Comparison of ENCODE assay signal across 27 mouse cellular contexts in the genomic region with DNA sequence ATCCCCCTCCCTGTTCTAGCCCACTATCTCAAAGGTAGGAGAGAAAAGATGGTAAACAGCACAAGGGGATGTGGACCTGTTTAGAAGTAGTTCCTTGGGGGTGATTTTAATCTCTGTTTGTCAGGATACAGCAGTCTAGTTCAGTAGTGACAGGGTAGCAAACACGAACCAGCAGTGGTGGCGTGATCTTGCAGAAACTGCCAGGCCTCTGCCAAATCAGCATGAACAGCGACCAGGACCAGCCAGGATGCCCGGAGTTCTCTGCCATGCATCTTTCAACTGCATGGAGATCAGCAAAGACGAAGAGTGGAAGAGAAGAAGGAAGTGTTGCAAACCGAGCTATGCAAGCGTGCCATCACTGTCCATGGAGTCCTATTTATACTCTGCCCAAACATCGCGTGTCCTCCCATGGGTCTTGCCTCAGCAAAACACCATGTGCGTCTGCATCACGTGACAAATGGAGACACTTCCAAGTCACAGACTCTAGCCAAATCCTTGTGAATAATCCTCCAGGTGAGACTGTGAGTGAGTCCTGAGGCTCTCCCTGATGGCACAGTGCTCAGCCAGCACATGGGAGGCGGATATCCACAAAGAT.
A peak's percentile ranks its signal among the peaks of the same experiment; 100 is the strongest.
DNase-seq lines count a peak whose midpoint lies in the region; ATAC-seq and TF ChIP-seq lines count a peak whose summit lies in the region.
"Had no signal": no experiment of that assay in that cellular context is flagged by ENCODE, and none has a peak within 500 bp of the region (broad histone marks: within the 10 kb centered on the region; RNA-seq: fewer than 3 reads in every experiment).

No protein-coding gene starts in this region.

- no peaks in the 10 kb centered on the region for H3K27me3 ChIP-seq in C2C12 (ENCODE audit: control insufficient read depth, insufficient read depth, insufficient read length)
- H3K27me3 ChIP-seq in liver, embryonic 11.5 days (replicated peaks; ENCODE audit: control insufficient read depth, insufficient read depth, low read length), result no peaks in the 10 kb centered on the region
- H3K27me3 ChIP-seq: heart, embryonic 15.5 days; limb, embryonic 13.5 days; liver, embryonic 13.5 days; midbrain, embryonic 15.5 days; neural tube, embryonic 13.5 days; Patski had no signal

- H3K27ac ChIP-seq in liver, embryonic 11.5 days (ENCODE audit: low read depth, low read length), result no peak overlapping the region
- H3K27ac ChIP-seq: embryonic facial prominence, embryonic 10.5 days; heart, embryonic 15.5 days; hindbrain, embryonic 14.5 days; kidney, postnatal 0 days; limb, embryonic 13.5 days; liver, embryonic 13.5 days; midbrain, embryonic 15.5 days; neural tube, embryonic 13.5 days had no signal

- no peaks in the 10 kb centered on the region for H3K79me3 ChIP-seq in C2C12 (ENCODE audit: low read depth)

- H3K4me1 ChIP-seq in liver, embryonic 11.5 days (replicated peaks; ENCODE audit: control insufficient read depth, insufficient read depth, low read length), result no peaks in the 10 kb centered on the region
- H3K4me1 ChIP-seq: heart, embryonic 15.5 days; limb, embryonic 13.5 days; liver, embryonic 13.5 days; midbrain, embryonic 15.5 days; neural tube, embryonic 13.5 days had no signal

- H3K36me3 ChIP-seq in C2C12 (ENCODE audit: control insufficient read depth, insufficient read depth), result no peaks in the 10 kb centered on the region
- no peaks in the 10 kb centered on the region for H3K36me3 ChIP-seq in liver, embryonic 11.5 days (ENCODE audit: control insufficient read depth, insufficient read depth, low read length)
- H3K36me3 ChIP-seq: embryonic facial prominence, embryonic 10.5 days; heart, embryonic 15.5 days; limb, embryonic 13.5 days; liver, embryonic 13.5 days; midbrain, embryonic 15.5 days; neural tube, embryonic 13.5 days had no signal

- no peak overlapping the region for H3K9ac ChIP-seq in liver, embryonic 11.5 days (ENCODE audit: low read depth, low read length)
- H3K9ac ChIP-seq: forebrain, postnatal 0 days; heart, embryonic 15.5 days; hindbrain, embryonic 14.5 days; limb, embryonic 13.5 days; liver, embryonic 13.5 days; lung, embryonic 14.5 days; midbrain, embryonic 15.5 days; neural tube, embryonic 13.5 days had no signal

- H3K4me3 ChIP-seq in C2C12 (ENCODE audit: insufficient read depth, poor library complexity, severe bottlenecking), result no peak overlapping the region
- no peak overlapping the region for H3K4me3 ChIP-seq in liver, embryonic 11.5 days (ENCODE audit: low read depth, low read length)
- H3K4me3 ChIP-seq: embryonic facial prominence, embryonic 10.5 days; heart, embryonic 15.5 days; limb, embryonic 13.5 days; liver, embryonic 13.5 days; midbrain, embryonic 15.5 days; myocyte; neural tube, embryonic 13.5 days had no signal

- H3K4me2 ChIP-seq in liver, embryonic 11.5 days, result no peak overlapping the region
- H3K4me2 ChIP-seq: heart, embryonic 15.5 days; hindbrain, embryonic 14.5 days; limb, embryonic 13.5 days; liver, embryonic 13.5 days; lung, embryonic 14.5 days; midbrain, embryonic 15.5 days; neural tube, embryonic 13.5 days had no signal

- TF ChIP-seq CTCF in C2C12 (IDR thresholded peaks at IDR 0.05; ENCODE audit: control insufficient read depth, insufficient read depth, insufficient read length), result no peak

- intact Hi-C loops in heart, postnatal 14 days (cut with DNase I), result no loop called here

- peak; percentile 62 for ATAC-seq in granulocyte monocyte progenitor cell, adult 5-6 weeks (replicated peaks; ENCODE audit: poor library complexity, severe bottlenecking)
- ATAC-seq in neutrophil, adult 5-6 weeks (ENCODE audit: extremely low read depth, insufficient number of reproducible peaks, low FRiP score, poor library complexity, severe bottlenecking), result 0 out of 2 replicates have a peak, but pooled peaks have one; percentile 27
- ATAC-seq in liver, embryonic 11.5 days (replicated peaks; ENCODE audit: low FRiP score), result no peak
- ATAC-seq: forebrain, postnatal 0 days; inflammation-experienced regulatory T-cells, adult 6 months; midbrain, embryonic 15.5 days; Patski had no signal

- no peaks in the 10 kb centered on the region for H3K79me2 ChIP-seq in C2C12 (ENCODE audit: control insufficient read depth, insufficient read depth)

- H3K9me3 ChIP-seq in liver, embryonic 11.5 days (ENCODE audit: control insufficient read depth, low read length), result no peaks in the 10 kb centered on the region
- H3K9me3 ChIP-seq: embryonic facial prominence, embryonic 10.5 days; heart, embryonic 15.5 days; limb, embryonic 13.5 days; liver, embryonic 13.5 days; midbrain, embryonic 15.5 days; neural tube, embryonic 13.5 days had no signal

- H3ac ChIP-seq in C2C12 (ENCODE audit: control insufficient read depth, insufficient read length, low read depth), result no peak overlapping the region

- WGBS in liver, embryonic 11.5 days, result 85% methylated on average over 12 of the region's 12 CpGs

- peak; percentile 8 to 9 for DNase-seq in heart, adult 18-20 months
- no peak for DNase-seq in heart, postnatal 14 days
- DNase-seq in lung, adult 18-20 months, result no peak
- DNase-seq in right cerebral cortex, postnatal 10 days (ENCODE audit: low spot score in 2 of 2), result no peak
- no peak for DNase-seq in liver, embryonic 11.5 days (ENCODE audit: low spot score)
- DNase-seq: cerebellum, adult 2 months; forebrain, postnatal 0 days; gastrocnemius, postnatal 14 days; heart, postnatal 4 days; kidney, adult 18-20 months; layer of hippocampus, adult 9-11 months; liver, embryonic 13.5 days; lung, embryonic 14.5 days; thymus, postnatal 25 days had no signal

TF ChIP-seq in C2C12, 6 proteins besides CTCF, POLR2A, EP300 and RAD21:
- TF ChIP-seq MYOG (IDR thresholded peaks at IDR 0.05; ENCODE audit: control insufficient read depth, extremely low read depth, insufficient read length) (no peak), USF1 (IDR thresholded peaks at IDR 0.05; ENCODE audit: low read depth) (peak; percentile 11), CEBPB (IDR thresholded peaks at IDR 0.05; ENCODE audit: low read depth) (no peak), MAX (IDR thresholded peaks at IDR 0.05) (no peak)

Comparison
In these comparisons a context has a peak if more than half of its experiments do, and no peak if none do; other contexts are left out.
1. DNase-seq: peak in heart, adult 18-20 months (2 of 2); none in heart, postnatal 14 days (0 of 2), lung, adult 18-20 months (0 of 2), right cerebral cortex, postnatal 10 days (0 of 2) and liver, embryonic 11.5 days (single experiment).